Mouse (Mus musculus) mouse trophoblast stem cell (cell line): ENCODE measurements around the gene Gm20390.
"Not testable (repeated sequence)": the region's sequence is repeated elsewhere in the genome, so short reads cannot be mapped to it uniquely, and the experiment has no call there.

Source experiments
- in situ Hi-C, 2 experiments: fragments of 300-500 bp; cut with MseI, MboI; formaldehyde crosslinking; loops; 2 replicates in 1 of 2; 3 replicates in 1 of 2; pipeline ENCODE4 v1.15.1; 2025

Gm20390 gene

DNA sequence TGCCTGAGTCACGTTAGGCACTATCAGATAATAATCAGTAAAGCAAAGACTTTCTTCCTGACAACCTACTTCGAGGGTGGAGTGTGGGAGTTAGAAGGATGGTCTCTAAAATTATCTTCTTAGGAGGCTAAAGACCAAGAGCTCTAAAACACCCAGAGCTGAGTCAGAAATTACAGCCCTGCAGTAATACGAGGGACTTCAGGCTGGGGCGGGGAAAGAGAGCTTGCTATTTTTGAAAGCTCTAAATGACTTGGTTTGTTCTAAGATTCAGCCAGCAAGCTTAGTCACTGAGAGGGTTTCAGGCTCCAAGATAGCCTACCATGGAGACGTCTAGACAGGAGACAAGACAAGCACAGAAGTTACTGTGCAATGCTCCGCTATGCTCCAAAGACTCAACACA, 2.7 kb downstream of the Gm20390 start:
- in situ Hi-C loops: no loop called here

DNA sequence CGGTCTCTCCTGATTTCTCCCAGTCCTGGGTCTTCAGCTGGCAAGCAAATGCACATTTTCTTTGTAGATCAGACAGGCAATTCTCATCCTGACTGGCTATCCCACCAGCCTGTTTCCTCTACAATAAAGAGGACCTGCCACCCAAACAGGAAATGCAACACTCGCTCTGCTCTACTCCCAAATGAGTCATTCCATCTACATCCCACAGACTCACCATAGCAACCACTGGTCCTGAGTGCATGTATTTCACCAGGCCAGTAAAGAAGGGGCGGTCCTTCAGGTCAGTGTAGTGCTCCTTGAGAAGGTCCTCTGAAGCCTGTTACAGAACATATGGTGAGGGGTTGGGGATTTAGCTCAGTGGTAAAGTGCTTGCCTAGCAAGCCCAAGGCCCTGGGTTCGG, 5.1 kb downstream of the Gm20390 start:
- in situ Hi-C loops: no loop called here

DNA sequence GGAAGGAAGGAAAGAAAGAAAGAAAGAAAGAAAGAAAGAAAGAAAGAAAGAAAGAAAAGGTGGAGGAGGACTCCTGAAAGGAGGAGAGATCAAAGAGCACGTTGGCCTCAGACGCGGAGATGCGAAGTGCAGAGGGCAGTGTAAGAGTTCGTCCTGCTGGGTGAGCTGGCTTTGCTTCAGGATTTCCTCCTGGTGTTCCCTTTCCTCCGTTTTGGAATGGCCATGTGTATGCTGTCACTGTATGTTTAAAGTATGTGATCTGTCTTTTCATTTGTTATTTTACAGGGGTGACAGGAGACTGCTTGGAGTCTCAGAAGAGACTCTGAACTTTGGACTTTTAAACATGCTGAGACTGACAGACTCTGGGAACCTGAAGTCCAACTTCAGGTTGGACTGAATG, 6.6 kb downstream of the Gm20390 start:
- in situ Hi-C loops: no loop called here

DNA sequence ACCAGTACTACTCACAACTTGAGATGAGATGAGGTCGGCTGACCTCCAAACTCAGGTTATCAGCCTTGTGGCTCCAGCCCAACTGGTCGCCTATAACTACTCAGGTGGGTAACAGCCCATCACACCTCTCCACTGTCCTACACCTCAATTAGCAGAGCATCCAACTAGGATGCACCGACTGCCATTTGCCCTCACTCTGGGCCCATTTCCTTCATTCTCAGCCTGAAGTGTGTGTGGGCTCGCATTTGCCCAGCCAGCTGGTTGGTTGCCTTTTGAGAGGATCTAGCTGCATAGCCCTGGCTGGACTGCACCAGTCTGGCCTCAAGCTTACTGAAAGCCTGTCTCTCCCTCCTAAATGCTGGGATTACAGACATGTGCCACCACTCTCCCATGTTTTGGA, 10.3 kb downstream of the Gm20390 start:
- in situ Hi-C loops: no loop called here

DNA sequence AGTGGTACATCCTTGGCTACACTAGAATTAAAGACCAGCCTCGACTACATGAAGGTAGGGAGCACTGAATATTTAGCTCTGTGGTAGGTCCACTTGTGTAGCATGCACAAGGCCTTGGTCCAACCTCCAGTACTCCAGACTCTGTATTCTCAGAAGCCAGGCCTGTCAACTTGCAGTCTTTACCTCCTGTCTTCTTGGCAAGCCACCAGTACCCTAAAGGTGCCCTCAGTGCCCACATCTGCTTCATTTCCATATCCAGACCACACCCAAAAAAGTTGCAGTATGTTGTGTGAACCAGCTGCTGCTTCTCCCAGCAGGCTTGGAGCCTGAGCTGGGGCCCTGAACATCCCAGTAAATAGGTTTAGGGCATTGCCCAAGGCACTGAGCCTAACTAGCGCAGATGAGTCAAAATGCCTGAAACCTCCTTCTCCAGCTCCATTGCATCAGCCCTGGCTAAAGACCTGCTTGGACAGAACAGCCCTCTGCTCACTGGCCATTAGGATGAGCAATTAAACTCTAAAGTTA, 11.0 kb downstream of the Gm20390 start:
- in situ Hi-C loops: no loop called here

DNA sequence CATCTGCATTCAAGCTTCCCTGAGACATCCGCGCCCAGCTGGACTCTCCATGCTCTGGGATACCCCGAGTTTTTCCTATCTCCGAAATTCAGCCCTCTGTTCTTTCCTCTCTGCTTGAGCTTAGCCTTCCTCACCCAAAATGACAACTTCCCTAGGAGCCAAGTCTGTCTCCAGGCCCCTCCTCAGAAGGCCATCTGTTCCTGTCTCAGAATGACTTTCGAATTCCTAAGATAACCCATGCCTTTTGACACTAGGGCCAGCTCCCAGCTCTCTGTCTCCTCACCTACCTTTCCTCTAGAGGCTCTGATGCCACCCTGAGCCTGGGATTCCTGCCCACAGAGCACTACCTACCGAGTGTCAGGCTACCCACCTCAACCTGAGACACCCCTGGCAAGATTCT, 11.9 kb downstream of the Gm20390 start, which contains the start of gene Nme2:
Gene Nme2, minus strand, starts transcription at position 101 of the 400 bp plus-strand sequence.
- in situ Hi-C loops: no loop called here

DNA sequence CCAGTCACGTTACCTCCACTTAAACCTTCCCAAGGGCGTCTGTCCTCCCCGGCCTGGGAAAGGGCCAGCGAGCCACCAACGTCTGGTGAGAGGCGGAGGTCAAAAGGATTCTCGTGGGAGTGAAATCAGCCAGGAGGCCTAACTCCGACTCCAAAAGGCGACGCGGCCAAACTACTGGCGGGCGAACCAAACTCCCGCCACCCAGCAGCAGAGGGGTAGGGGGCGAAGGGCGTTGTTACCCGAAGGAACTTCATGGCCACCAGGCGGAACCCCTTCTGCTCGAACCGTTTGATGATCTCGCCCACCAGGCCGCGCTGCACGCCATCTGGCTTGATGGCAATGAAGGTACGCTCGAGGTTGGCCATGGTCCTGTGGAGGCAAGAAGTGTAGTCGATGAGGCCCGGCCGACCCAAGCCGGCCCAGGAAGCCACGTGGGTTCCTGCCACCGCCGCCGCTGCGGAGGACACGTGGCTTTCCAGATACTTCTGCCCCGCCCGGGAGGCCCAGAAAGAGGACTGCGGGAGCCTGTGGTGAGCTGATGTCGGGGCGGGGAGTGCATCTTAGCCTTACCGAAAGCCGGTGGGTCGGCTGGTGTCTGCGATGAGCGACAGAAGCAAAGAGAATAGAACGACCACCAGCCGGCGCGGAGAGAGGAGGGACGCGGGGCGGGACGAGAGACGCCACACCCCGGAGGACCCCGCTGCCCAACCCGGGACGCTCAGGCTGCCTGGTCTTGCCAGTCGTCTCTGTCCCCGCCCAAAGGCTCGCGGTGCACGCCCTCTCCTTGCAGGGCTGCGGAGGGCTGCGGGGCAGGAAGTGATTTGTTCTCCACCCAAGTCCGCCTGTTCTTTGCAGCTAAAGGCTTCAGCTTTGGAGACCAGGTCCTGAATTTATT, 12.6 kb downstream of the Gm20390 start:
- in situ Hi-C loops: no loop called here

DNA sequence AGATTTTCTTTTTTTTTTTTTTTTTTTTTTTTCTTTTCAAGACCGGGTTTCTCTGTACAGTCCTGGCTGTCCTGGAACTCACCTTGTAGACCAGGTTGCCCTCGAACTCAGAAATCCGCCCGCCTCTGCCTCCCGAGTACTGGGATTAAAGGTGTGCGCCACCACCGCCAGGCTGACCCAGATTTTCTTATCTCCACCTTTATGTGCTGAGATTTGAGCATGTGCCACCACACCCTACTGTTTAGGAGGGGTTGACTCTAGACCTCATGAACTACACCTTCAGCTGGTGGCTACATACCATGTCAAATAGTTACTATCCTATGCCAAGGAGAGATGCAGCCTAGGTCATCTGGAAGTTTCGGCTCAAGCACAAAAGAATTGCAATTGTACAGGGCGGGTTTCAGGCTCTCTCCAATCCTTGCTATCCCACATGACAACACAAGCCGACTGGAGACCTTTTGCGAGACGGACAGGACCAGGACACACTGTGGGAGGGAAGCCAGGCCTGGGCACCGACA, 13.3 kb downstream of the Gm20390 start:
- in situ Hi-C loops: no loop called here

DNA sequence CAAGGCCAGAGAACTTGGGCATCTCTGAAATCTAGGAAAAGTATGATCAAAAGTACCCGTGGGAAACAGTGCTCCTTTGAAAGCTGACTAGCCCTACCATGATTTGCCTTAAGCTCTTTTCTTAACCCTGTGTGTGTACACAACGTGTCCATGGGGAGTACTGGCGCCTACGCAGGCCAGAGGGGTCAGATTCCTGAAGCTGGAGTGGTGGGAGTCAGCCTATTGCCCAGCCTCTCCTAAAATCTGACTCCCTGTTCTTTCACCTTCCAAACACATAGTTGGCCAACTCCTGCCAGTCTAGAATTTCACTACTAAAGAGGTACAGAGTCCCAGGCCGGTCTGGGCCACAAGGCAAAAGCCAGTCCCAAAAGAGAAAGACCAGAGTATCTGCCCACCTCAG, 15.7 kb downstream of the Gm20390 start:
- in situ Hi-C loops: no loop called here

DNA sequence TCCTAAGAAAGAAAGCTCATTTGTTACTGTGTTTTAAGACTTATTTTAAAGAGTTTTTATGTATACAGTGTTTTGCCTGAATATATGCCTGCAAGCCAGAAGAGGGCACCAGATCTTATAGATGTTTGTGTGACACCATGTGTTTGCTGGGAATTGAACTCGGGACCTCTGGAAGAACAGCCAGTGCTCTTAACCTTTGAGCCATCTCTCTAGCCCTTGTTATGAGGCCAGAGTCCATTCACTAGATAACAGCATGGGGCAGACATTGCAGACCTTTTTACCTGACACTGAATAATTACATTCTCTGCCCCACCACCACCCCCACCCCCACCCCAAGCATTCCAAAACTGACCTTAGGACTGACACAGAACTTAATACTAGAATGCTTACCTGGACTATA, 18.0 kb downstream of the Gm20390 start:
- in situ Hi-C loops: no loop called here

DNA sequence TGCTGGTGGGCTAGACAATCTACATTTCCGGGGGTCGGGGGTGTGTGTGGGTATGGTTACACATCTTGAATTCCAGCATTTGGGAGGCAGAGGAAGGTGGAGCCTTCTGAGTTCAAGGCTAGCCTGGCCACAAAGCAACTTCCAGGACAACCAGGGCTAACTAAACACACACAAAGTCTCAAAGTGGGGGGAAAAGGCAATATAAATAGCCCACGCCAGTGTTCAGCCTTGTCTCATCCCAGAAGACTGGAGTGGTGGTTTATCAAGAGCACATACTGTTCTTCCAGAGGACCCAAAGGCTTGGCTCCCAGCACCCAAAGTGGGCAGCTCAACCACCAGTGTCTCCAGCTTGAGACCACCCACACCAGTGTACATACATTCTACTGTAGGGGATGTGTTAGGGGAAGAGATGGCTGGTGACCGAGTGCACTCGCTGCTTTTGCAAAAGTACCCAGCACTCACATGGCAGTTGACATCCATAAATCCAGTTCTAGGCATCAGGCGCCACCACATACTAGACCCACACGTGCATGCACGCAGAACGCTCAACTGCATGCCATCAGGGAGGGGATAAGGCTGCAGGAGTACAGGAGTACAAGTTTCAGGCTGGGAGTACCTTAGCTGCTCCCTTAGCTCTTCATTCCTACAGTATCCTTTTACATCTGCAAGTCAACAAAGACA, 19.1 kb downstream of the Gm20390 start:
- in situ Hi-C loops: no loop called here

DNA sequence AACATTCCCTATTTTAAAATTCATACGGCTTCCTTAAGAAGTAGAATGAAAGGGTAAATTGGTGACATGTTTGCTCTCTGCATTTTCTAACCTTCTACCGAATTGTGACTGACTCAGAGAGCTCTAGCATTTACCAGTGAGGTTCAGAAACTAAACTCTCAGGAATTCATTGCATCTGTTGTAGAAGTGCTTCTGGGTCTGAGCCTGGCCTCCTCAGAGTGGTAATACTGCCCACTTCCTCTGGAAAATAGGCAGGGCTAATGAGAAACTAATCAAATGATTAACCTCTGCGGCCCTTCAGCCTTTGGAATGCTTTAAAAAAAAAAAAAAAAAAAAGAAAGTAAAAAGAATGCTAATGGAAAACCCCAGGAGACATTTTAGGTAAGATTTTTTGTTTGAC, 23.1 kb downstream of the Gm20390 start:
- in situ Hi-C loops: no loop called here

DNA sequence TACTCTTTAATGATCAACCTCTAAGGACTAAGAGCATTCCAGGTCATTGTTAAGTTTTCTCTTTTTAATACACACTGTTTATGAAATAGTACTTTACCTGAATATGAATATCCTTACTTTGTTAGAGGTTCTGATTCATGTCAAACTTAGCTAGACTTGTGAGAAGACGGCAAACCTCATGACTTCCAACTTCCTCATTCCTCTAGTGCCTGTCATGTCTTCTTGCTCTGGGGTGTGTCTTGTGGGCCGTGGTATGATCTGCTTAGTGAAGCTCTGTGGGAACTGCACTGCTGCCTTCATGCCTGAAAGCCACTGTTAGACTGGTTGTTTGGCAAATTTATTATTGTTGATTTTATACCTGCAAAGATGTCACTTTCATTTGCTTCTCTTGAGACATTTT, 27.2 kb downstream of the Gm20390 start:
- in situ Hi-C loops: no loop called here

DNA sequence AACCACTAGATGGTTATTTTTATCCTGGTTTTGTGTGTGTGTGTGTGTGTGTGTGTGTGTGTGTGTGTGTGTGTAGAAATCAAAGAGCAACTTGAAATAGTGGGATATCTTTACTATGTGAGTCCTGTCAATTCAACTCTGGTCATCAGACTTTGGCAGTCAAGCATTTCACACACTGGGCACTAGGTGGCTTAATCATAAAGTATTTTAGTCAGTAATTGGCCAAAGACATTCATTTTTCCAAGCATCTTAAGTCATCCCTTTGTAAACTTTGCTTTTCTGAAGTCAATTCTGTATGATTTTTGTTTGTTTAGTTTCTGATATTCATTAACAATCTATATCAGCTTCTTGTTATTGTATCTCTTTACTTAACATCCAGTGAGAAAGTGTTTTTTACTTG, 39.0 kb downstream of the Gm20390 start:
- in situ Hi-C loops: no loop called here

DNA sequence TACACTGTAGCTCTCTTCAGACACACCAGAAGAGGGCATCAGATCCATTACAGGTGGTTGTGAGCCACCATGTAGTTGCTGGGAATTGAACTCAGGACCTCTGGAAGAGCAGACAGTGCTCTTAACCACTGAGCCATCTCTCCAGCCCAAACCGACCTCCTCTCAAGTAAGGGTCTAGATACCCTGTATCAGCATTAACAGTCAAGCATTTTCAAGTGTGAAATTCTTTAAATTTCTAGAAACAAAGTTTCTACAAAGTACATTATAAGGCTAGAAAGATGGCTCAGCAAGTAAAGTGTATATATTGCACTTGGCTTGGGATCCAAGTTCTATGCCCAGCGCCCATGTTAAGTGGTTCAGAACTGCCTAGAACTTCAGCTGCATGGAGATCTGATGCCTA, 53.1 kb downstream of the Gm20390 start:
- in situ Hi-C loops: not testable (repeated sequence)

DNA sequence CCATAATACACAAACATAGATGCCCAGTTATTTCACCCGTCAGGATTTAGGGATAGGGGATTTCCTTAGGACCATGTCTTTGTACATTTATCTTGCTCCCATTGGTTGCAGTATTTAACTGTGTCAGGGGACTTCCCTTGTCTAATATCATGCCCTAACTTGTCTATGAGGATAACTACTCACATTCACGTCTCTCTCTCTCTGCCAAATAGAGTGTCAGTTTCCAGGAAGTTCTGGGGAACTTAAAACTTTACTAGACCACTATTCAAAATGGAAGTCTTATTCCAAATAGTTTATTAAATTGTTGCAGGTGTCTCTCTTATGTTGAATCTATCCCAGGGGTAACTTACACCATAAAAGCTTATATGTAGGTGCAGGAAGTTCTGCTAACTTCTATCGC, 56.5 kb downstream of the Gm20390 start:
- in situ Hi-C loops: no loop called here

DNA sequence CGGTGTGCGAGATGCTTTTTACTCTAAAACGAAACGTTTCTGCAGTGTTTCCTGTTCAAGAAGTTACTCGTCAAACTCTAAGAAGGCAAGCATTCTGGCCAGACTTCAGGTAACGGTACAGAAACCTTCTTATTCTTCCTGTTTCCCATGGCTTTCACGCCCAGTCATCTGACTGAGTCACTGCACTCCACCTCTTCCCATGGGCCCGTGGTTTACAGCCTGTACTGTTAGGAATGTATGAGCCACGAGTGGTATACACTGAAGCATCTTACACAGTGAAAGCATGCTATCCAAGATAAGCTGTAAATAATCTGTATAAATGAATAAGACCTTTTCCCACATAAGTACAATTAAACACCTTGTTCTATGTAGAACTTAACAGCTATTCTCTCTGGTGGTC, 59.3 kb downstream of the Gm20390 start:
- in situ Hi-C loops: no loop called here

DNA sequence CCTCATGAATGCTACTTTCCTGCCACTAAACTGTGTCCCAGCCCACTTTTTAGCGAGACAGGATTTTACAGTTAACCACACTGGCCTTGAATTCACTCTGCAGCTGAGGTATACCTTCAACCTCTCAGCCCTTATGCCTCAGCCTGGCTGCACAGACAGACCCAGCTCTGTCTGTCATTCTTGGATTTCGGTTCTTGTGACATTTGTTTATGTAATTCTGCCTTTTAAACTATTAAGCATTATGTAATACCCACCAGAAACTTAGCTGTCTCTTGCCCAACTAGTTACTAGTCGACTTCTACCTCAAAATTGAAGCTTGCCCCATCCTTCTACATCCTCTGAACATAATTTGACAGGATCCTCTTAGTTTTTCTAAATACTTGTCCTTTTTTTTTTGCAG, 60.3 kb downstream of the Gm20390 start:
- in situ Hi-C loops: no loop called here

DNA sequence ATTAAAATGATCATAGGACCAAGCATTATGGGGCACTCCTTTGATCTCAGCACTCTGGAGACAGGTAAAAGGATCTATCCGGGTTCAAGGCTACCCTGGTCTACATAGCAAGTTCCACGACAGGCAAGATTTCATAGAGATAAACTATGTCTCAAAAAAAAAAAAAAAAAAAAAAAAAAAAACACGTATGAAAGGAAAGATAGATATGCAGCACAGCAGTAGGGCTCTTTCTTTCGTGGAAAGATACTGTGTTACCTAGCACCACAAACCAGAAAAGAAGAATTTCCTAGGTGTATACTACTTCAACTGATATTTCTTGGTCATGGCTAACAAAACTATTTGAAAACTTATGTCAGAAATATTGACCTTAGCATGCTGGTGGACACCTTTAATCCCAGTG, 61.3 kb downstream of the Gm20390 start:
- in situ Hi-C loops: no loop called here
